Mouse (Mus musculus) megakaryocyte, embryonic 14.5 days (primary cell): ENCODE results near the gene Kbtbd13.

Experiments used
- FLI1 ChIP-seq: IDR thresholded peaks from 2 replicates; pipeline ENCODE4 v1.6.1; 2012; ENCODE audit warnings: low read length, inconsistent platforms, mixed read lengths
- GATA1 ChIP-seq: IDR thresholded peaks from 3 replicates; pipeline ENCODE4 v1.6.1; 2012; ENCODE audit warnings: mixed read lengths, low read length, inconsistent platforms, borderline replicate concordance

GRCm38 (mm10) chr9:65371756-65372155, 19.7 kb downstream of the Kbtbd13 start:
- TF ChIP-seq GATA1: no peak
- no peak for TF ChIP-seq FLI1
